ENCODE assay signal across 30 mouse cellular contexts in the genomic region with DNA sequence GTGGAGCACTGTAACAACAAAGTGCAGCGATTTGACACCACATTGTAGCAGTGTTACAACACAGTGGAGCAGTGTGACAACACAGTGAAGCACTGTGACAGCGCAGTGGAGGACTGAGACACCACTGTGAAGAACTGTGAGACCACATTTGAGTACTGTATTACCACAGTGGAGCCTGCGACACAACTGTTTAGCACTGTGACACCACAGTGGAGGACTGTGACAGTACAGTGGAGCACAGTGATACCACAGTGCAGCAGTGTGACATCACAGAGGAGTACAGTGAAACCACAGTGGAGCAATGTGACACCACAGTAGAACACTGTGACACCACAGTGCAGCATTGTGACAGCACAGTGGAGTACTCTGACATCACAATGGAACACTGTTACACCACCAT.
A peak's percentile ranks its signal among the peaks of the same experiment; 100 is the strongest.
DNase-seq lines count a peak whose midpoint lies in the region; ATAC-seq lines count a peak whose summit lies in the region.
"Had no signal": no experiment of that assay in that cellular context is flagged by ENCODE, and none has a peak within 500 bp of the region (broad histone marks: within the 10 kb centered on the region; RNA-seq: fewer than 3 reads in every experiment).

No protein-coding gene starts in this region.

- H3K4me3 ChIP-seq in megakaryocyte, embryonic 14.5 days (replicated peaks): peak overlapping the region; percentile 62
- H3K4me3 ChIP-seq: embryonic facial prominence, embryonic 10.5 days; embryonic facial prominence, embryonic 15.5 days; heart, embryonic 12.5 days; hindbrain, embryonic 10.5 days; hindbrain, embryonic 15.5 days; kidney, embryonic 15.5 days; layer of hippocampus, adult 2 months; left cerebral cortex, adult 2 months; limb, embryonic 12.5 days; liver, embryonic 15.5 days; midbrain, embryonic 13.5 days; stomach, embryonic 15.5 days had no signal

- H3K27me3 ChIP-seq in megakaryocyte, embryonic 14.5 days (replicated peaks): no peaks in the 10 kb centered on the region
- H3K27me3 ChIP-seq: embryonic facial prominence, embryonic 15.5 days; heart, embryonic 12.5 days; hindbrain, embryonic 15.5 days; kidney, embryonic 15.5 days; limb, embryonic 12.5 days; liver, embryonic 15.5 days; midbrain, embryonic 13.5 days; stomach, embryonic 15.5 days had no signal

- peaks cover 2% of the 10 kb centered on the region; the same call in 1 of the 2 replicates for H3K4me1 ChIP-seq in megakaryocyte, embryonic 14.5 days
- H3K4me1 ChIP-seq: embryonic facial prominence, embryonic 10.5 days; embryonic facial prominence, embryonic 15.5 days; heart, embryonic 12.5 days; hindbrain, embryonic 10.5 days; hindbrain, embryonic 15.5 days; kidney, embryonic 15.5 days; limb, embryonic 12.5 days; liver, embryonic 15.5 days; midbrain, embryonic 13.5 days; stomach, embryonic 15.5 days had no signal

- DNase-seq in cerebellum, adult 11-12 months: peak; percentile 0
- DNase-seq in cerebellum, adult 18-20 months: no peak
- DNase-seq in heart, adult 11 months: peak; percentile 71
- no peak for DNase-seq in heart, adult 9 months (ENCODE audit: low spot score in 2 of 2)
- DNase-seq in 416B (ENCODE audit: low read depth): peak; percentile 6
- DNase-seq: adrenal gland, adult 8-10 months; cerebellum, adult 9-11 months; kidney, adult 11 months; kidney, postnatal 36 days; lung, embryonic 14.5 days; lung, postnatal 36 days; right cerebral cortex, postnatal 25 days; thymus, postnatal 4 days had no signal

- ATAC-seq in megakaryocyte, adult 5-6 weeks (ENCODE audit: poor library complexity, severe bottlenecking): no peak
- ATAC-seq: forebrain, embryonic 14.5 days; inflammation-experienced regulatory T-cells, adult 6 months; midbrain, embryonic 13.5 days had no signal

- H3K9me3 ChIP-seq in megakaryocyte, embryonic 14.5 days: peaks cover 87% of the 10 kb centered on the region

- H3K36me3 ChIP-seq in megakaryocyte, embryonic 14.5 days (replicated peaks; ENCODE audit: low read length): no peaks in the 10 kb centered on the region
- H3K36me3 ChIP-seq: embryonic facial prominence, embryonic 10.5 days; embryonic facial prominence, embryonic 15.5 days; G1E; heart, embryonic 12.5 days; hindbrain, embryonic 10.5 days; hindbrain, embryonic 15.5 days; kidney, embryonic 15.5 days; limb, embryonic 12.5 days; liver, embryonic 15.5 days; midbrain, embryonic 13.5 days; stomach, embryonic 15.5 days had no signal

Comparison
In these comparisons a context has a peak if more than half of its experiments do, and no peak if none do; other contexts are left out.
1. DNase-seq: peak in cerebellum, adult 11-12 months (single experiment), heart, adult 11 months (single experiment) and 416B (single experiment); none in cerebellum, adult 18-20 months (0 of 2) and heart, adult 9 months (0 of 2).